Mouse (Mus musculus) heart, embryonic 16.5 days (tissue): Measurements from ENCODE around the gene Rap1gap2. TPM values are rescaled to one million over a fixed set of nuclear protein-coding genes. Genes with fewer than 3 reads are reported as not detected.
"Not testable (repeated sequence)": the region's sequence is repeated elsewhere in the genome, so short reads cannot be mapped to it uniquely, and the experiment has no call there.

Experiments used
- ATAC-seq: fragments of 200-750 bp; cut with Nextera tagmentation; replicated peaks from 2 replicates; pipeline ENCODE4 v1.8.0; 2017; ENCODE audit warnings: moderate number of reproducible peaks; ENCODE audit not compliant: insufficient read depth, low FRiP score; ENCODE audit errors: extremely low read depth
- H3K27ac ChIP-seq: fragments of 300-500 bp; sonication (generic); 2 replicates; pipeline ENCODE4 v1.5.1; 2014; ENCODE audit warnings: mild to moderate bottlenecking, low read length, control low read depth, moderate library complexity
- H3K27me3 ChIP-seq: fragments of 300-500 bp; sonication (generic); 2 replicates; pipeline ENCODE4 v1.6.1; 2014; ENCODE audit warnings: low read length, mixed read lengths; ENCODE audit not compliant: control insufficient read depth, insufficient read depth
- H3K36me3 ChIP-seq: fragments of 300-500 bp; sonication (generic); 2 replicates; pipeline ENCODE4 v1.6.1; 2014; ENCODE audit not compliant: control insufficient read depth, insufficient read depth
- H3K4me1 ChIP-seq: fragments of 300-500 bp; sonication (generic); 2 replicates; pipeline ENCODE4 v1.6.1; 2014; ENCODE audit warnings: low read length, mixed read lengths; ENCODE audit not compliant: control insufficient read depth, insufficient read depth
- H3K4me2 ChIP-seq: fragments of 300-500 bp; sonication (generic); 2 replicates; pipeline ENCODE4 v1.6.1; 2014; ENCODE audit warnings: low read depth, mild to moderate bottlenecking, control low read depth, low read length
- H3K4me3 ChIP-seq: fragments of 300-500 bp; sonication (generic); 2 replicates; pipeline ENCODE4 v1.5.1; 2014; ENCODE audit warnings: mild to moderate bottlenecking, control low read depth, low read length
- H3K9ac ChIP-seq: fragments of 300-500 bp; sonication (generic); 2 replicates; pipeline ENCODE4 v1.6.1; 2014; ENCODE audit warnings: low read length, control low read depth
- H3K9me3 ChIP-seq: fragments of 300-500 bp; sonication (generic); replicated peaks from 2 replicates; pipeline ENCODE4 v1.6.1; 2016; ENCODE audit warnings: low read length; ENCODE audit not compliant: control insufficient read depth
- WGBS: fragments of 180-500 bp; shearing (Covaris S2); extraction: QIAGEN DNeasy Blood & Tissue Kit; methylation state at CpG from one replicate; pipeline ENCODE4 v1.1.7; 2014; 5-methylcytosine and 5-hydroxymethylcytosine counted together
- polyA plus RNA-seq: library from polyadenylated mRNA; unstranded; fragments of >200 nt; fragmentation: Nextera tagmentation; extraction: Ambion mirVana; gene quantifications from 2 replicates; pipeline ENCODE4 v1.2.1, GENCODE M21; 2015

The Rap1gap2 gene
- polyA plus RNA-seq, 1 experiment from 2014 or later = 2.0 TPM

DNA sequence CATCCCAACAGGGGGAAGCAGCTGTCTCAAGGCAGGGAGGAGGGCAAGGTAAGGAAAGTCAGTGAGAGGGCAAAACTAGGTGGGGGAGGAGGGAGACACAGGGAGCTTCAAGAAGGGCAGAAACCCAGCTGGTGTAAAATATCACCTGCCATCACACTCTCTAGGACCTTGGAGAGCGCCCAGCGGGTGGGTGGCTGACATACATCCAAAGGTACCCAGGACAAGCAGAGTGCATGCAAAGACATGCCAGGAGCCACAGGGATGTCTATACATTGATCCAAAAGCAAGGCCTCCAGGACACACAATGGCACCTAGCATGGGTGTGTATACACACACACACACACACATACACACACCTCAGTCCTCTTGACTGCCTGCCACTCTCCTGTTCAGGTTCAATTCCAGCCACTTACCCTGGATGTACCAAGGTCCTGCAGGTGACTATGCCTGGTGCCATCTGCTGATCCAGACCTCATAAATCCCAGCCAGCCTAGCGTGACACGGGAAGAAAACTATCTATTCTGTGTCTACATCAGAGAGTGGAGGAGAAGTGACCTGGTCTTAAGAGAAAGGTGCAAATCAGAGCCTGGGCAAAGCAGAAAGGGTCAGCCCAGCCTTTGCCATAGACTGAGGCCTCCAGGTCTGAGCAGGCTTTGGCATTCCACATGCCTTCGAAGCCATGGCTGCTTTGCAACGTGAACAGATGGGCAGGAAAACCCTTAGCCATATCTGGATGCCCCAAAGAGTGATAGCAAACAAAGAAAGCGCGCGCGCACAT lies 25.6 kb downstream of the Rap1gap2 start:
- Histone ChIP-seq H3K27ac (no peak overlapping the region), H3K27me3 (peaks cover 26% of the 10 kb centered on the region), H3K9ac (no peak overlapping the region), H3K4me2 (no peak overlapping the region), H3K9me3 (no peaks in the 10 kb centered on the region), H3K36me3 (no peaks in the 10 kb centered on the region), H3K4me3 (no peak overlapping the region), H3K4me1 (no peaks in the 10 kb centered on the region)
- WGBS = 59% methylated on average over 10 of the region's 10 CpGs
- ATAC-seq = no peak

DNA sequence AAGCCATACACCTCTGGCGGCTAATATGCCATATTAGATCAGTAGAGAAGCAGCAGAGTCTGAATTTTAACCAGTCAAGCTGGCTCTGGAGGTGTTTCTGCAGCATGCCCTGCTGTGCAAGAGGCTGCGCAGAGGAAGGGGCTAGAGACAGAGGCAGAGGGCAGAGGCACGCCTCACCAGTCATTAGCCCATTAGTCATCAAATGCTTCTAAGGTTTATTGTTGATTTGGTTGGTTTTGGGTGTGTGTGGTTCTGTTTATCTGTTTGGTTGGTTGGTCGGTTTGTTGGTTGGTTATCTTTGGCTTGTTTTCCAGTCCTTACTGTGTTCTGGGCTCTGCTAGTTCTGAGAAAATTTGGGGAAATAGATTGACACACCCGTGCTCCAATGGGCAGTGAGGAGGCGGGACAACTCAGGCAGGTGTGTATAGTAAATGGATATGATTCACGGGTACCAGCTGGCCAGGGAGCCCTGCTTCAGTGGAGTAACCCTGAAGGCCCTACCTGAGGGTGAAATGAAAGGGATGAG lies 26.8 kb downstream of the Rap1gap2 start:
- H3K36me3 ChIP-seq = no peaks in the 10 kb centered on the region
- H3K9ac ChIP-seq = no peak overlapping the region
- H3K4me3 ChIP-seq = no peak overlapping the region
- no peak overlapping the region for H3K27ac ChIP-seq
- WGBS = 72% methylated on average over 7 of the region's 7 CpGs
- no peaks in the 10 kb centered on the region for H3K4me1 ChIP-seq
- no peak overlapping the region for H3K4me2 ChIP-seq
- H3K9me3 ChIP-seq = no peaks in the 10 kb centered on the region
- ATAC-seq = no peak
- peaks cover 13% of the 10 kb centered on the region for H3K27me3 ChIP-seq

DNA sequence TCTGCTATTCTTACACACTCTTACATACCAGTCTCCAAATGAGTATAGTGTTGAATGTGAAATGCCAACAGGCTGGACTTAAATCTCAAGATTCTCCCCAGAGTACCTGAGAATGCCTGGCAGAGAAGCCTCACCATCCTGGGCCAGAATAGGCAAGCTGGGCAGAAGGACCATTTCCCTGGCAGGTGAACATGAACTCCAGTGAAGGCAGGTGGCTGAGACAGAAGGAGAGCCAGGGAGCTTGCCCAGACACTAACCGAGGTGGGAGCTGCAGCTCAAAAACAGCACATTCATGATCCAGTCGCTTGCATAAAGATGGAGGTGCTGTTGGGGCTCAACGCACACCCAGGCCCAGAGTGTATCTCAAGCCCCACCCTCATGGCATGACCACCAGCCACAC lies 28.3 kb downstream of the Rap1gap2 start:
- no peaks in the 10 kb centered on the region for H3K4me1 ChIP-seq
- H3K27me3 ChIP-seq = peaks cover under 1% of the 10 kb centered on the region; the same call in 1 of the 2 replicates
- 63% methylated on average over 3 of the region's 3 CpGs for WGBS
- no peaks in the 10 kb centered on the region for H3K36me3 ChIP-seq
- no peak overlapping the region for H3K9ac ChIP-seq
- no peak overlapping the region for H3K27ac ChIP-seq
- no peak for ATAC-seq
- no peaks in the 10 kb centered on the region for H3K9me3 ChIP-seq
- no peak overlapping the region for H3K4me3 ChIP-seq
- H3K4me2 ChIP-seq = no peak overlapping the region

DNA sequence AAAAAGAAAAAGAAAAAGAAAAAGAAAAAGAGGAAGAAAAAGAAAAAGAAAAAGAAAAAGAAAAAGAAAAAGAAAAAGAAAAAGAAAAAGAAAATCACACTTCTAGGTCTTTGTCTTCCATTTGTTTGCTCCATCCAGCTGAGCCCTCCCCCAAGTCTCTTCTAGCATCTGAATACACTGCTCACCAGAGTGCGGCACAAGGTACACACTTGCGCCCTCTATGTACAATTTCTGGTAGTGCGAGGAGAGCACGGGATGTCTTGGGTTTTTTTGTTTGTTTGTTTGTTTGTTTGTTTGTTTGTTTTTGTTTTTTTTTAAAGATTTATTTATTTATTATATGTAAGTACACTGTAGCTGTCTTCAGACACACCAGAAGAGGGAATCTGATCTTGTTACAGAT lies 29.4 kb downstream of the Rap1gap2 start:
- H3K4me3 ChIP-seq, H3K9me3 ChIP-seq, H3K27ac ChIP-seq, H3K27me3 ChIP-seq, H3K4me2 ChIP-seq, H3K36me3 ChIP-seq, H3K4me1 ChIP-seq, H3K9ac ChIP-seq, ATAC-seq: not testable (repeated sequence)
- WGBS = 54% methylated on average over 4 of the region's 4 CpGs

DNA sequence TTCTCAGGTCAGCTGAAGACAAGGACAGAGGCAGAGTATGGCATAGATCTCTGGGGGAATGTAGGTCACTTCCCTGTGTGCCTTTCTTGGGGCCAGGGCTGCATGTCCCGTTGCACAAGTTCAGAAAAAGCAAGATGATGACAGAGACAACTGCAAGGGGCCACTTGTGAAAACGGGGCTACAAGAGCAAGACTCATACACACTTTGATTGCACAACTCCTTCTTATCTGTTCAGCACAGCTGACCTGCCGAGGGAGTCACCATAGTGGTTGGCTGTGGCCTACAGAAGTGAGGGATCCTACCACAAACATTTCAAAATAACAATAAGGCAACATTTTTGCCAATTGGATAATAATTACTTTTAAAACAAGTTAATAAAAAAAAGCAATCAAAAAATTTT lies 33.6 kb downstream of the Rap1gap2 start:
- no peak overlapping the region for H3K9ac ChIP-seq
- no peak overlapping the region for H3K4me2 ChIP-seq
- no peak overlapping the region for H3K27ac ChIP-seq
- no peak for ATAC-seq
- H3K9me3 ChIP-seq = no peaks in the 10 kb centered on the region
- WGBS = 32% methylated on average over 3 of the region's 3 CpGs
- no peak overlapping the region for H3K4me3 ChIP-seq
- no peaks in the 10 kb centered on the region for H3K27me3 ChIP-seq
- no peaks in the 10 kb centered on the region for H3K36me3 ChIP-seq
- no peaks in the 10 kb centered on the region for H3K4me1 ChIP-seq

DNA sequence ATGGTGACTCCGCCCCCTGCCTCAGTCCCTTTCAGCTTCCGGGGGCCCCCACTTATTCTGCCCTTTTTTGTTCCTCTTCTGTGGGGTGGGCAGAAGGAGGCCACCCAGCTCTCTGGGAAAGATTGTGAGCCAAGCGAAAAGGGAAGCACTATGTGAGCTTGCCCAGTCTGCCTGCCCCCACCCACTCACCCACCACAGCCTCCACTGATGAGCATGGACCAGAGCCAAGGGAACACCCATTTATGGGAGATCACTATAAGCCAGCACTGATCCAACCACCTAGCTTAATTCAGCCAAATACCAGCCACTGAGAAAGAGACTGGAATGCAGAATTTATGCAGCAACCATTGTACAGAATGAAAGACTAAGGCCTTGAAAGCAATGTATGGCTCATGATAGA lies 34.8 kb downstream of the Rap1gap2 start:
- ATAC-seq = no peak
- 80% methylated on average over 3 of the region's 3 CpGs for WGBS
- no peaks in the 10 kb centered on the region for H3K27me3 ChIP-seq

DNA sequence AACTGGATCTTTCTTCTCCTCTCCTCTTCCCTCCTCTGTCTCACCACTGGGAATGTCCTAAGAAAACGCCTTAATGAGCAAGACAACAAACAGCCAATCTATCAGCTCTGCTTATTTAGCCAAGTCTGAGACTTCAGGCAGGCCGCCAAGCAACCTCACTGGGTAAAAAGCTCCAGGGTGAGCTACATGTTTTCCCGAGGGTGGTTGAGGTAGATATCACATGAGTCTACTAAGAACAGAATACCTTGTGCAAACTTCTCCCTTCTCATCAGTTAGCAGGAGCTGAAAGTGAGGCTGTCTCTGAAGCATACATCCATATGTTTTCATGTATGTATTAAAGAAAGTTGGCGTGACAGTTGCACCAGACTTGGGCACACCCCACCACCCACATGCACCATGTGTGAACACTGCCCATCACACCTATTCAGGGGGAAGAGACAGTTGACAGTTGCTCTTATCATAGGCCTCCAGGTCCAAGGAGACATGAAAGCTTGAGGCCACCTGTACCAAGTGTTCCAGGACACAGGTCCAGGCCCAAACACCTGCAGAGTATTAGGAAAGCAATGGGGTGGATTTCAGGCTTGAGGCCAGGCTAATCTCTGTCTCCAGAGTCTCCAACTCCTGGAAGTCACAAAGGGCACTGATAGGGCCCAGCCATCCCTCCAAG lies 35.8 kb downstream of the Rap1gap2 start:
- Histone ChIP-seq H3K4me3 (no peak overlapping the region), H3K9ac (no peak overlapping the region), H3K4me2 (no peak overlapping the region), H3K36me3 (no peaks in the 10 kb centered on the region), H3K4me1 (no peaks in the 10 kb centered on the region), H3K27me3 (no peaks in the 10 kb centered on the region), H3K27ac (no peak overlapping the region), H3K9me3 (no peaks in the 10 kb centered on the region)
- WGBS = 58% methylated on average over 4 of the region's 4 CpGs
- no peak for ATAC-seq

More for the DNA sequence above, 34.8 kb downstream of the Rap1gap2 start:
- Histone ChIP-seq H3K4me2 (no peak overlapping the region), H3K9ac (no peak overlapping the region), H3K36me3 (no peaks in the 10 kb centered on the region), H3K27ac (no peak overlapping the region), H3K4me1 (no peaks in the 10 kb centered on the region), H3K9me3 (no peaks in the 10 kb centered on the region), H3K4me3 (no peak overlapping the region)

DNA sequence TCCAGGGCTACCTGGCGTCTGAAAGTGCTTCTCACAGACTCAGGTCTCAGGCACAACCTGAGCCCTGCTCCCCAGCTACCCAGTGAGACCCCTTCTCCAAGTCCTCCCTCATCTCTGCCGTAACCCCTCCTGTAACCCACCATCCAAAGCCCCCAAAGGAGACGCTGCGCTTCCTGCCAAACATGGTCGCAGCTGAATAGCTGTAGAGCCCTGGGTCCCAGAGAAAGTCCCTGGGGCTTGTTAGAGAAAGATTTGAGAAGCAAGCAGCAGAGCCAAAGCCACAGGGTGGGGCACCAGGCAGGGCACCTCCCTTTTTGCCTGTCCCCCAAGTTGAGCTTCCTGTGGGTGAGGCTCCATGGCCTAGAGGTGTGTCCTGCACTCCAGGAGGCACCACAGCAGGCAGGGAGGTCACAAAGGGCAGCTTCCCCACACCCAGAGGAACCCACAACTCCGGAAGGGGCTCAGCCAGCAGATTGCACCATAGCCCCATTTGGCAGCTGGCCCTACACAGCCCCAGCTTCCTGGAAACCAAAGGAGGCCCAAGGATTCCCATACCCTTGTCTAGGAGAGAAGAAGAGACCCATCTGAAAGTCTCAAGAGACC lies 38.2 kb downstream of the Rap1gap2 start:
- Histone ChIP-seq H3K4me3 (no peak overlapping the region), H3K27me3 (no peaks in the 10 kb centered on the region), H3K4me1 (no peaks in the 10 kb centered on the region), H3K9ac (no peak overlapping the region), H3K27ac (no peak overlapping the region), H3K36me3 (no peaks in the 10 kb centered on the region), H3K4me2 (no peak overlapping the region), H3K9me3 (no peaks in the 10 kb centered on the region)
- WGBS = 67% methylated on average over 6 of the region's 6 CpGs
- no peak; the same call in 1 of the 2 replicates for ATAC-seq

DNA sequence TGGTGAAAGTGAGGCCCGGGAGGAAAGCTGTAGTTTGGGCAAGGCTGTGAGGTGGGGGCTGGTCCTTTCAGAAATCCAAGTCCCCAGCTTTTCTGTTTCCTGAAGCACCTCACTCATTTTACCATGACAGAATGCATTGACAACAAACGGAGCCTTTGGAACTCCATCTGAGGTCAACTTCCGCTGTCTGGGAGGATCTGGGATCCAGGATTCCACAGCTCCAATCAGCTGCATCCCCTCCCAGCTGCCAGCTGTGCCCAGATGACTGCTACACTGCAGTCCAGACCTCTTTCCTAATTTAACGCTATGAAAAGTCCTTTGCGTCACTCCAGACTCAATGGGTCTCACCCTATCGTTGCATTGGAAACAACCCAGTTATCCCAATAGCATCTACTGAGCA lies 41.0 kb downstream of the Rap1gap2 start:
- Histone ChIP-seq H3K27me3 (no peaks in the 10 kb centered on the region), H3K4me3 (no peak overlapping the region), H3K4me1 (no peaks in the 10 kb centered on the region), H3K9me3 (no peaks in the 10 kb centered on the region), H3K27ac (no peak overlapping the region), H3K9ac (no peak overlapping the region), H3K36me3 (no peaks in the 10 kb centered on the region), H3K4me2 (no peak overlapping the region)
- ATAC-seq = no peak
- 79% methylated on average over 6 of the region's 6 CpGs for WGBS
